Mouse (Mus musculus) midbrain, embryonic 15.5 days (tissue): ENCODE data around the gene Kir3dl2. TPM values are rescaled to one million over a fixed set of nuclear protein-coding genes. Genes with fewer than 3 reads are reported as not detected.
"Not testable (repeated sequence)": the region's sequence is repeated elsewhere in the genome, so short reads cannot be mapped to it uniquely, and the experiment has no call there.

Source experiments
- ATAC-seq: fragments of 200-750 bp; cut with Nextera tagmentation; replicated peaks from 2 replicates; pipeline ENCODE4 v1.8.0; 2017; ENCODE audit warnings: moderate TSS enrichment
- H3K27ac ChIP-seq: fragments of 300-500 bp; sonication (generic); 2 replicates; pipeline ENCODE4 v1.5.1; 2015; ENCODE audit warnings: mild to moderate bottlenecking, inconsistent platforms
- H3K27me3 ChIP-seq: fragments of 300-500 bp; sonication (generic); replicated peaks from 2 replicates; pipeline ENCODE4 v1.6.1; 2015; ENCODE audit warnings: inconsistent platforms
- H3K36me3 ChIP-seq: fragments of 300-500 bp; sonication (generic); replicated peaks from 2 replicates; pipeline ENCODE4 v1.6.1; 2015; ENCODE audit warnings: inconsistent platforms
- H3K4me1 ChIP-seq: fragments of 300-500 bp; sonication (generic); 2 replicates; pipeline ENCODE4 v1.6.1; 2015; ENCODE audit warnings: inconsistent platforms
- H3K4me2 ChIP-seq: fragments of 300-500 bp; sonication (generic); 2 replicates; pipeline ENCODE4 v1.6.1; 2015; ENCODE audit warnings: inconsistent platforms, mild to moderate bottlenecking, moderate library complexity
- H3K4me3 ChIP-seq: fragments of 300-500 bp; sonication (generic); 2 replicates; pipeline ENCODE4 v1.5.1; 2015; ENCODE audit warnings: mild to moderate bottlenecking, inconsistent platforms
- H3K9ac ChIP-seq: fragments of 300-500 bp; sonication (generic); 2 replicates; pipeline ENCODE4 v1.6.1; 2015; ENCODE audit warnings: mild to moderate bottlenecking, inconsistent platforms
- H3K9me3 ChIP-seq: fragments of 300-500 bp; sonication (generic); 2 replicates; pipeline ENCODE4 v1.6.1; 2016; ENCODE audit warnings: inconsistent platforms
- WGBS: fragments of 180-500 bp; shearing (Covaris S2); methylation state at CpG from one replicate; pipeline ENCODE4 v1.1.7; 2015; ENCODE audit warnings: mixed read lengths; 5-methylcytosine and 5-hydroxymethylcytosine counted together
- polyA plus RNA-seq: library from polyadenylated mRNA; unstranded; fragments of >200 nt; fragmentation: Nextera tagmentation; extraction: Ambion mirVana; gene quantifications from 2 replicates; pipeline ENCODE4 v1.2.1, GENCODE M21; 2015

Kir3dl2 gene
- 0.22 and 0.31 TPM in 2 replicates for polyA plus RNA-seq

DNA sequence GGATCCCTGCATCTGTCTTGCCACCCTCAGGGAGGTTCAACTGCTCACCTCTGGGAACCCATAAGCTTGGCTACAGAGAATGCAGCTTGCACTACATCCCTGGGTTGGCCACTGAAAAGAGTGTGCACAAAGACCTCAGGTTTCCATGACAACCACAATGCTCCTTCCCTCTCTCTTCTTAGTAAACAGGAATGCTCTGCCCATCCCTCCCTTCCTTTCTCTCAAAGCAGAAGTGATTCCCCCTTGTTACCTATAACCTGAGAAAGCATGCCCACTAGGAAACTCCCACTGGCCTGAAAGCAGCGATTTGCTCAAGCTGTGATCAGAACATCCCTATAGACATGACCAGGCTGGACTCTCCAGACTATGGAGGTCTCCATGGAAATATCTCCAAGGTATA lies at the start of gene Kir3dl2:
TSS of gene Kir3dl2 (minus strand) at position 101 of the 400 bp plus-strand sequence.
- not testable (repeated sequence) for H3K9ac ChIP-seq, H3K4me3 ChIP-seq, H3K9me3 ChIP-seq, H3K27me3 ChIP-seq, H3K4me2 ChIP-seq, H3K27ac ChIP-seq, ATAC-seq, H3K4me1 ChIP-seq, H3K36me3 ChIP-seq
- 54% methylated on average over 1 of the region's 1 CpGs for WGBS

DNA sequence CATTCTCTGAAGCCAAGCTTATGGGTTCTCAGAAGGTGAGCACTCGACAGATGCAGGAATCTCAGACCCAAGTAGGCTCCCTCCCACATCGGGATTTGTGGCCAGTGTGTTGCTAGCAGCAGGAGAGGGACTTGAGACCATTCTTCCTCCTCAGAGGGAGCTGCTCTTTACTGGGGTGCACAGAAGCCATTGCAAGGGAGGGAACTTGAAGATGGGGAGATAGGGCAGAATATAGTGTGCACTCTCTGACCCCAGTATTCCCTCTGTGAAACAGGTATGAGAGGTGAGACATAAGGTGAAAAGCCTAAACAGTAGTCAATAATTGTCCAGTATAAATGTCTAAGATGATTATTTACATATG lies 47.0 kb upstream of the Kir3dl2 start:
- 25% methylated on average over 2 of the region's 2 CpGs for WGBS
- Histone ChIP-seq H3K27me3 (no peaks in the 10 kb centered on the region), H3K27ac (peak overlapping the region; percentile 90), H3K4me1 (no peaks in the 10 kb centered on the region), H3K36me3 (no peaks in the 10 kb centered on the region), H3K4me2 (peak overlapping the region; percentile 45), H3K9ac (peak overlapping the region; percentile 50), H3K9me3 (no peaks in the 10 kb centered on the region), H3K4me3 (peak overlapping the region; percentile 44)
- peak; percentile 88 for ATAC-seq

DNA sequence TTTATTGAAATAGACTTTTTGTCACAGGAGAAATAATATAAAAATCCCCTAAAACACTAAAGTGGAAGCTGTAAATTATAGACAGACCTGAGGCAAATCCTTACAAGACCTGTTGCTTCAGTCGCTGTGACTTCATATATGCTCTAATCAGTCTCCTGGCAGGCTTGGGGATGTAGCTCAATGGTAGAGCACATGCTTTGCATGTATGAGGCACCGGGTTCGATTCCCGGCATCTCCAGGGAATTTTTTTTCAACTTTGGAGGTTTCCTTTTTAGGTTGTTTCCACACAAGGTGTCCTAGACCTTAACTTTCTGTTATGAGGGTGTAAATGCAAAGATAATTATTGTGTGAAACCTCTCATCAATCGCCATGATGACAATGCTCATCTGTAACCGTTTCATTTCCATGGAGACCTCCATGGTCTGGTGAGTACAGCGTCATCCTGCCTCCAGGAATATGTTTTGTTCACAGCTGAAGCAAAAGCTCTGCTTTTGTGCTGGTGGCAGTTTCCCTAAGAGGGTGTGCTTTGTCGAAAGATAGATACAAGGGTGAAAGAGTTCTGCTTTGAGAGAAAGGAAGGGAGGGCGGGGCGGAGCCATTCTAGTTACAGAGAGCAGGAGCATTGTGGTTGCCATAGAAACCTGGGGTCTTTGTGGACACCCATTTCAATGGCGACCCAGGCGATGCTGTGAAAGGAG lies 46.5 kb upstream of the Kir3dl2 start, which contains the start of gene Tceal3:
TSS of gene Tceal3 (plus strand) at position 644 of the 698 bp plus-strand sequence.
- Histone ChIP-seq H3K36me3 (no peaks in the 10 kb centered on the region), H3K27ac (peak within 1 kb of the TSS; percentile 90), H3K4me1 (no peaks in the 10 kb centered on the region), H3K9ac (peak within 1 kb of the TSS; percentile 50), H3K4me2 (peak within 1 kb of the TSS; percentile 45), H3K9me3 (no peaks in the 10 kb centered on the region), H3K4me3 (peak within 1 kb of the TSS; percentile 44), H3K27me3 (no peaks in the 10 kb centered on the region)
- ATAC-seq = peak; percentile 98
- 34% methylated on average over 12 of the region's 12 CpGs for WGBS

DNA sequence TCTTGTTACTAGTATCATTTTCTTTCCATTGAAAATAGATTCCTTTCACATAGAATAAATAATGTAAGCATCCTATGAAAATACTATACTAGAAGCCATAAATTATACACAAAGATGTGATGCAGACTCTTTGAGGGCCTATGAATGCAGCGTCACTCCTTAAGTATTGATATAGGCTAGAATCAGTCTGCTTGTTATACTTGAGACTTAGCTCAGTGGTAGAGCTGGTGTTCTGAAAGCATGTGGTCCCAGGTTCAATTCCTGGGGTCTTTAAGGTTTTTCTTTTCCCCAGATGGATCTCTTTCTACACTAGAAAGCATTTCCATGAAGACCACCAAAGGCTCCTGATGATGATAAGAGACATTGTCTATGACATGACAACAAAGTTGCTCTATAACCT lies 40.8 kb upstream of the Kir3dl2 start:
- no peak overlapping the region for H3K4me3 ChIP-seq
- no peaks in the 10 kb centered on the region for H3K36me3 ChIP-seq
- no peak for ATAC-seq
- 91% methylated on average over 1 of the region's 1 CpGs for WGBS
- no peak overlapping the region for H3K4me2 ChIP-seq
- H3K4me1 ChIP-seq = no peaks in the 10 kb centered on the region
- H3K27ac ChIP-seq = no peak overlapping the region
- no peak overlapping the region for H3K9ac ChIP-seq
- H3K27me3 ChIP-seq = no peaks in the 10 kb centered on the region
- H3K9me3 ChIP-seq = no peaks in the 10 kb centered on the region

DNA sequence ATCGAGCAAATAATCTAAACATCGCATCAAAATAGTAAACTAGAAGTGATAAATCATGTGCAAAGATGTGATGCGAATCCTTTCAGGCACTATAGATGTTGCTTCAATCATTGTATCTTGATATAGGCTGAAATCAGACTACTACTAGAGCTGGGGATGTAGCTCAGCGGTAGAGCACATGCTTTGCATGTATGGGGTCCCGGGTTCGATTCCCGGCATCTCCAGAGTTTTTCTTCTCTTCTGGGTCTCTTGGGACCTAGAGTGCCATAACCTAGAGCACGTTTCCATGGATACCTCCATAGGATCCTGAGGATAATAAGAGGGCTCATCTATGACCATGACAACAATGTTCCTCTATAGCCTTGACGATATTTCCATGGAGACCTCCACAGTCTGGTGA lies 25.2 kb upstream of the Kir3dl2 start:
- H3K4me3 ChIP-seq, H3K4me2 ChIP-seq, H3K4me1 ChIP-seq, H3K27me3 ChIP-seq, H3K36me3 ChIP-seq, ATAC-seq, H3K9ac ChIP-seq, H3K9me3 ChIP-seq, H3K27ac ChIP-seq: not testable (repeated sequence)
- WGBS = 88% methylated on average over 9 of the region's 9 CpGs

DNA sequence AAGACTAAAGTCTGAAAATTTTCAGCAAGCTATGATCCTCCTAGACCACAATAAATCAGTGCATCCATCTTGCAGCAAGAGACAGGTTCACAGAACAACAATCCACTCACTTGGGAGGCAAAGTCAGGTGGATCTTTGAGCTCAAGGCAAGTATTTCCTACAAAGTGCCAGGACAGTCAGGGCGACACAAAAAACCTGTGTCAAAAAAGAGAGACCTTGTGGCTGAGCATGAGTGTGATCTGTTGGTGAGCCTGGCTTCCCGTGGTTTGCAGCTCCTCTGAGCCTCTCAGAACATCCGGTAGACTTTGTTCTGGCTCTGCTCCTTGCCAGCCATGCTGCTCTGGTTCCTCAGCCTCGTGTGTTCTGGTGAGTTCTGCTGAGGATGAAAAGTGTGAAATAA lies 26.2 kb downstream of the Kir3dl2 start, which contains the start of gene Kir3dl1:
TSS of gene Kir3dl1 (plus strand) at position 301 of the 400 bp plus-strand sequence.
- not testable (repeated sequence) for ATAC-seq, H3K4me1 ChIP-seq, H3K9me3 ChIP-seq, H3K9ac ChIP-seq, H3K4me3 ChIP-seq, H3K4me2 ChIP-seq, H3K27me3 ChIP-seq, H3K36me3 ChIP-seq, H3K27ac ChIP-seq
- WGBS = 84% methylated on average over 4 of the region's 4 CpGs

Other genes with a start within 250 kb of the Kir3dl2 start
- gene Kir3dl1, start 26.1 kb downstream of the Kir3dl2 start, polyA plus RNA-seq = not detected in 2 replicates
- gene Tceal3, start 46.8 kb upstream of the Kir3dl2 start, polyA plus RNA-seq = 91.5 and 91.6 TPM in 2 replicates
- gene Tceal1, start 163.9 kb upstream of the Kir3dl2 start, polyA plus RNA-seq = 21.3 and 22.1 TPM in 2 replicates
- gene Morf4l2, start 199.6 kb upstream of the Kir3dl2 start, polyA plus RNA-seq = 558 and 567 TPM in 2 replicates
- gene Glra4, start 236.1 kb upstream of the Kir3dl2 start, polyA plus RNA-seq = 0.11 TPM in 1 of 2 replicates, not detected in the other